Comparison of ENCODE assay signal across 18 mouse cellular contexts in the genomic region with DNA sequence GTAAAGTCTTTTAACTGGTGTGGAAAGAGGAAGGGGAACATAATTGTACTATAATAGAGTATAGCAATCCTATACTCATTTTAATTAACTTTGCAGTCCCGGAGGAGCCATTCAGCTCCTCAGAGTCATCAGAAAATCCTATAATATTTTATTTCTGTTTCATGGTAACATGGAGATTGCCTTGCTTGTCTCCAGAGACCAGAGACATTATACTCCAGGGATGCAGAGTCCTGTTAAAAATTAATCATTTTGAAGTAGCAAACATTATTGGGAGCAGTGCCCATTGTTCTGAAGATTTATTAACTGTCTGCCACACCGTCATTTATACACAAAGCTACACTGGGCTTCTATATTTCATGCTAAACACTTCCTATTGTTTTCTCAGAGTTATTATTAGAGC.
A peak's percentile ranks its signal among the peaks of the same experiment; 100 is the strongest.
DNase-seq lines count a peak whose midpoint lies in the region; ATAC-seq and TF ChIP-seq lines count a peak whose summit lies in the region.
"Had no signal": no experiment of that assay in that cellular context is flagged by ENCODE, and none has a peak within 500 bp of the region (broad histone marks: within the 10 kb centered on the region; RNA-seq: fewer than 3 reads in every experiment).

No protein-coding gene starts in this region.

- peak; percentile 85 for ATAC-seq in hindbrain, embryonic 11.5 days (ENCODE audit: low FRiP score)
- peak; percentile 59; the same call in 1 of the 2 replicates for ATAC-seq in hindbrain, embryonic 14.5 days (ENCODE audit: low FRiP score)
- ATAC-seq in neural tube, embryonic 12.5 days (ENCODE audit: low FRiP score, low read depth): peak; percentile 93
- ATAC-seq: forebrain, postnatal 0 days; intestine, postnatal 0 days; Patski had no signal

- WGBS in hindbrain, embryonic 11.5 days: 47% methylated on average over 2 of the region's 2 CpGs
- WGBS in hindbrain, embryonic 10.5 days: 81% methylated on average over 2 of the region's 2 CpGs
- WGBS in hindbrain, embryonic 14.5 days: 41% methylated on average over 2 of the region's 2 CpGs
- 35% methylated on average over 2 of the region's 2 CpGs for WGBS in neural tube, embryonic 12.5 days

- no peak for TF ChIP-seq POLR2A in brain, embryonic 14.5 days (IDR thresholded peaks at IDR 0.05; ENCODE audit: borderline replicate concordance, extremely low read depth, insufficient read depth, insufficient read length, poor library complexity, severe bottlenecking)

- H3K36me3 ChIP-seq in hindbrain, embryonic 11.5 days (ENCODE audit: control insufficient read depth, insufficient read depth, low read length): no peaks in the 10 kb centered on the region
- no peaks in the 10 kb centered on the region for H3K36me3 ChIP-seq in hindbrain, embryonic 10.5 days
- no peaks in the 10 kb centered on the region for H3K36me3 ChIP-seq in hindbrain, embryonic 14.5 days (replicated peaks; ENCODE audit: control insufficient read depth, insufficient read depth)
- H3K36me3 ChIP-seq in neural tube, embryonic 12.5 days: no peaks in the 10 kb centered on the region

- no peak for TF ChIP-seq CTCF in brain, embryonic 14.5 days (IDR thresholded peaks at IDR 0.05; ENCODE audit: borderline replicate concordance, extremely low read depth, insufficient read depth, insufficient read length)

- H3K9ac ChIP-seq in hindbrain, embryonic 11.5 days (ENCODE audit: low read depth, low read length): no peak overlapping the region
- no peak overlapping the region for H3K9ac ChIP-seq in hindbrain, embryonic 14.5 days
- H3K9ac ChIP-seq in neural tube, embryonic 12.5 days: no peak overlapping the region
- H3K9ac ChIP-seq: forebrain, postnatal 0 days had no signal

- H3K27me3 ChIP-seq in hindbrain, embryonic 11.5 days (ENCODE audit: control insufficient read depth, insufficient read depth, low read length): no peaks in the 10 kb centered on the region
- H3K27me3 ChIP-seq in hindbrain, embryonic 10.5 days (ENCODE audit: insufficient read depth, poor library complexity, severe bottlenecking): no peaks in the 10 kb centered on the region
- no peaks in the 10 kb centered on the region for H3K27me3 ChIP-seq in hindbrain, embryonic 14.5 days (ENCODE audit: control insufficient read depth, insufficient read depth, low read length)
- no peaks in the 10 kb centered on the region for H3K27me3 ChIP-seq in neural tube, embryonic 12.5 days (replicated peaks)
- H3K27me3 ChIP-seq: Patski had no signal

- H3K4me3 ChIP-seq in hindbrain, embryonic 11.5 days (ENCODE audit: low read depth, low read length): no peak overlapping the region
- H3K4me3 ChIP-seq in hindbrain, embryonic 10.5 days: no peak overlapping the region
- no peak overlapping the region for H3K4me3 ChIP-seq in hindbrain, embryonic 14.5 days (replicated peaks; ENCODE audit: low read length)
- H3K4me3 ChIP-seq in neural tube, embryonic 12.5 days: no peak overlapping the region

- DNase-seq in hindbrain, embryonic 11.5 days (ENCODE audit: low spot score): peak; percentile 4
- no peak for DNase-seq in hindbrain, embryonic 10.5 days (ENCODE audit: low spot score)
- peak; percentile 25 for DNase-seq in brain, embryonic 14.5 days (ENCODE audit: low read depth)
- peak; percentile 38 for DNase-seq in hindbrain, embryonic 14.5 days (ENCODE audit: low spot score)
- no peak for DNase-seq in right cerebral cortex, postnatal 25 days
- no peak for DNase-seq in ovary, postnatal 10 days (ENCODE audit: low spot score)
- DNase-seq: adrenal gland, postnatal 36 days; cerebellum, adult 11-12 months; cerebellum, postnatal 14 days; forebrain, postnatal 0 days; gastrocnemius, postnatal 14 days; lung, postnatal 4 days; right cerebral cortex, postnatal 14 days; thymus, postnatal 25 days had no signal

- no peak overlapping the region for H3K4me2 ChIP-seq in hindbrain, embryonic 11.5 days (replicated peaks; ENCODE audit: low read depth, low read length)
- no peak overlapping the region for H3K4me2 ChIP-seq in hindbrain, embryonic 14.5 days (replicated peaks)
- no peak overlapping the region for H3K4me2 ChIP-seq in neural tube, embryonic 12.5 days (replicated peaks)
- H3K4me2 ChIP-seq: heart, embryonic 11.5 days had no signal

- H3K9me3 ChIP-seq in hindbrain, embryonic 11.5 days (ENCODE audit: control insufficient read depth, low read length): no peaks in the 10 kb centered on the region
- H3K9me3 ChIP-seq in hindbrain, embryonic 10.5 days: no peaks in the 10 kb centered on the region
- no peaks in the 10 kb centered on the region for H3K9me3 ChIP-seq in hindbrain, embryonic 14.5 days (ENCODE audit: control insufficient read depth, low read length)
- H3K9me3 ChIP-seq in neural tube, embryonic 12.5 days: no peaks in the 10 kb centered on the region

- H3K4me1 ChIP-seq in hindbrain, embryonic 11.5 days (replicated peaks; ENCODE audit: control insufficient read depth, insufficient read depth, low read length): no peaks in the 10 kb centered on the region
- no peaks in the 10 kb centered on the region for H3K4me1 ChIP-seq in hindbrain, embryonic 10.5 days (replicated peaks)
- peaks cover 3% of the 10 kb centered on the region; the same call in 1 of the 2 replicates for H3K4me1 ChIP-seq in hindbrain, embryonic 14.5 days (replicated peaks; ENCODE audit: control insufficient read depth, insufficient read depth, low read length)
- H3K4me1 ChIP-seq in neural tube, embryonic 12.5 days: no peaks in the 10 kb centered on the region; the same call in 1 of the 2 replicates

- no peak overlapping the region for H3K27ac ChIP-seq in hindbrain, embryonic 11.5 days (ENCODE audit: low read depth, low read length)
- no peak overlapping the region for H3K27ac ChIP-seq in hindbrain, embryonic 10.5 days
- H3K27ac ChIP-seq in hindbrain, embryonic 14.5 days: no peak overlapping the region
- H3K27ac ChIP-seq in neural tube, embryonic 12.5 days: no peak overlapping the region

Comparison
In these comparisons a context has a peak if more than half of its experiments do, and no peak if none do; other contexts are left out.
1. DNase-seq: peak in hindbrain, embryonic 11.5 days (single experiment), brain, embryonic 14.5 days (single experiment) and hindbrain, embryonic 14.5 days (single experiment); none in hindbrain, embryonic 10.5 days (single experiment), right cerebral cortex, postnatal 25 days (single experiment) and ovary, postnatal 10 days (single experiment).
2. Peak in every context shown above with its lines, with median percentiles within 50 percentile points of each other: ATAC-seq.